Mouse (Mus musculus) natural killer cell, adult 2 months (primary cell): Measurements from ENCODE around the gene Gm20661.

Source experiments
- DNase-seq, 2 experiments: peaks; one replicate each; pipeline ENCODE4 v3.0.0; 2022; ENCODE audit warnings: low spot score in 2 of 2

Gene Gm20661

DNA sequence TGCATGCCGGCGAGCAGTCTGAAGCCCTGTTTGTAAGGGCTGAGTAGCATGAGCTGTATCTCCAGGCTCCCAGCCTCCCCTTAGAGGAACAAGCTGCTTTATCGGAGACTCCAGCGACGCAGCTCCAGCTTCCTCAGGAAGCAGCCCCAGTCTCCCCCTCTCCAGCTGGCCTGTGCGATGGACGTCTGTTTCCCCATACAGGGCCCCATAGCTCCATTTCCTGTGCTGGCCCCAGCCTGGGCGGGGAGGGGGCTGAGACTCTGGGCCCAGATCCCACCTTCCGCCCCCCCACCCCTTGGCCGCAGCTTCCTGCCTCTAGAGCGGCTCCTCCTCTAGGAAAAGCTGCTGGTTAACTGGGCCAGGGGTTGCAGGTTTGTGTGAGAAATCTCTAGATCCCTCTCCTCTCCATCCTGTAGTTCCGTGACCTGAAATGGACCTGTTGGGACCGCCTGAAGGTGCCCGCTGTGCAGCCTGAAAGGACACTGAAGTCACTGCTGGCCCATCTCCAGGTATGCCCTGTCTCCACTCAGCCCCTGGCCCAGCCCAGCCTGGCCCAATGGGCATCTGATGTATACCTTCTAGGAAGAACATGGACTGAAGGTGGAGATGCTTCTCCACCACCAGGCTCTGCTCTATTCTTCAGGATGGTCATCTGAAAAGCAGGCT lies at the start of gene Gm20661:
Gm20661 (plus strand) TSS at position 378 of the 666 bp plus-strand sequence.
- DNase-seq = peak; percentile 28 to 38

DNA sequence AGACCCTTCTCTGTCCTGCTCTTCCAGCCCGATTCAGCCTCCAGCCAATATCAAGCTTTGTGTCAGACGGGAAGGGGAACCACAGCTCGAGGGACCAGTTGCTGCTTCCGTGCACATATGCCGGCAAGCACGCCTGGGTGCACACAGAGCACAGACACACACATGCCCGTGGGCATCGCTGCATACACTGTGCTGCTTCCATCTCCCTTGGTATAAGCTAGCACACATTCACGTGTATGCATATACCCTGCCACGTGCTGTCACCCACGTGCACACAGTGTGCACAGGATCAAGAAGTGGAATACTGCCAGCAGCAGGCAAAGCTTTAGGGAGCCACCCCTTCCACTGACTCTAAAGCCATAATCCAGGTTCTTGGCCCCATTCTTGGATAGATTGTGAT lies 48.7 kb upstream of the Gm20661 start:
- no peak for DNase-seq

DNA sequence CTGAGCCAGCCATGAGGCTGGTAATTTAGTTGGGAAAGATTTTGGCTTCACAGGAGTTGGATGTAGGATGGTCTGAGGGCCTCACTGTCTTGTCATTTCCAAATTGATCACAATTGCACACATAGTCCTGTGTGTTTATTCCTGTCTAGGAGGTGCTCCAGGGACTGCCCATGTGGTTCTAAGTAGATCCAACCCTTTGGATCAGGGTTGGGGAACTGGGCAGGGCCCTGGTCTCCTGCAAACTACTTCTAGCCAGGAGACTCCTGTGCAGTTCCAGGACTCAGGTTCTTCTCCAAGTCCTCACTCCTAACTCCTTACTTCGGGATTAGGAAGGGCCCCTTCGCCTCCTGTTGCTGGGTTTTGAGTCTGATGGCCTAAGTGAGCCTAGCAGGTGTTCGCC lies 47.5 kb upstream of the Gm20661 start, which contains the start of gene Camkv:
Camkv (plus strand) TSS at position 301 of the 400 bp plus-strand sequence.
- no peak for DNase-seq

DNA sequence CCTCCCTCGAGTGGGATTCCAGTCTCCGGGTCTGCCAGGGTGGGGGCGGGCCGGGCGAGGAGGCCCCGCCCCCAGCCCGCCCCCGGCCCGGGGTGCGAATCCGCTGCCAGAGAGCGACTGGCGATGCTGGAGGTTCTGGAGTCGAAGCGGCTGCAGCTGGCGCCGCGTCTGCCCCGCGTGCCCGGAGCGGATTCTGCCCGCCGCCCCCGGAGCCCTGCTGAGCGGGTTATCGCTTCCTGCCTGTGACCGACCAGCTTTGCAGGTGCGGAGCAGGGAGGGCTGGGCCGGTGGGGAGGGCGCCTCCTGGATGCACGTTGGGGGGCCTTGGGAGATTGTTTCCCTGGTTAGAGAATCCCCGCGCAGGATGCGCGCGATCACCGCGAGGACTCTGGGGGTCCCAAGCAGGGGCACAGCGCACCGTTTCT lies 47.1 kb upstream of the Gm20661 start:
- DNase-seq = peak in 1 of 2 experiments; percentile 13

DNA sequence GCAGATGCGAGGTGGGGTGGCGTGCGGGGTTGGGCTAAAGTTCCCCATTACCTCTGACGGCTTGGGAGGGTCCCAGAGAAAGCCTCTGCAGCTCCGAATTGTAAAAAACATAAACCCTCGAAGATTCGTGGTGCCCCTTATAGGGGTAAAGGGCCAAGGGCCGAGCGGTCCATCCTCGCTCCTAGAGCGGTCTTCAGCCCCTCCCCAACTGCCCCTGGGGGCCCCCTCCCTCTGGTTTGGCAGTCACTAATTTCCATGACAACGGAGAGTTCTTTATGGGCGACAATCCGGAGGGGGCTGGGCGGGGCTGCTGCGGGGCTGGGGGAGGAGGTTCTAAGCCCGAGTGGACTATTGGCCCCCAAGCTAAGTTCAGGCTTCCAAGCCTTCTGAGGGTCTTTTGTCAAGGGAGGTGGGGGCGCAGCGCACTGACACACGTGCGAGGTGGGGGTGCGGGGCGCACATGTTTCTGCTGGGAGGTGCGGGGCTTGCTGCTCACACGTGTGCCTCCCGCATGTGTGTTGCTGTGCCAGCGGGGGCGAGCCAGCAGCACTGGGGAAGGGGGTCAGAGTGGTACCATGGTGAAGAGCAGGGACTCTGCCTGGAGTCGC lies 46.5 kb upstream of the Gm20661 start:
- no peak for DNase-seq

DNA sequence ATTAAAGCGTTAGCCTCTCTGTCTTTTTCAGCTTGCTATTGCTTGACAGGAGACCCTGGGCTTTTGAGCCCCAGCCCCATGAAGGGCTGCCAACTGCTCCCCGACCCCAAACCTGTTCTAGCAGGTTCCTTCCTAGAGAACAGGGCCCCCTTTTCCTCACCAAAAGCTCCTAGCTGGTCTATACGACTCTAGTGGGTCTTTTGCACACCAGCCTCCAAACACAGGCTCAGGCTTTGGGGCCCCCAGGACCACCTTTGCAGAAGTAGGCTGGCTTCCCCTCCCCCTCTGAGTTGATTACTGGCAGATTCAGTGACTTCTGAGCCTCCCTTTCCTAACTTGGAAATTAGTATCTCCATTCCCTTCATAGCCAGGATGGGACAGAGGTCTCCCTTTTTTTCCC lies 46.0 kb upstream of the Gm20661 start:
- DNase-seq = no peak

DNA sequence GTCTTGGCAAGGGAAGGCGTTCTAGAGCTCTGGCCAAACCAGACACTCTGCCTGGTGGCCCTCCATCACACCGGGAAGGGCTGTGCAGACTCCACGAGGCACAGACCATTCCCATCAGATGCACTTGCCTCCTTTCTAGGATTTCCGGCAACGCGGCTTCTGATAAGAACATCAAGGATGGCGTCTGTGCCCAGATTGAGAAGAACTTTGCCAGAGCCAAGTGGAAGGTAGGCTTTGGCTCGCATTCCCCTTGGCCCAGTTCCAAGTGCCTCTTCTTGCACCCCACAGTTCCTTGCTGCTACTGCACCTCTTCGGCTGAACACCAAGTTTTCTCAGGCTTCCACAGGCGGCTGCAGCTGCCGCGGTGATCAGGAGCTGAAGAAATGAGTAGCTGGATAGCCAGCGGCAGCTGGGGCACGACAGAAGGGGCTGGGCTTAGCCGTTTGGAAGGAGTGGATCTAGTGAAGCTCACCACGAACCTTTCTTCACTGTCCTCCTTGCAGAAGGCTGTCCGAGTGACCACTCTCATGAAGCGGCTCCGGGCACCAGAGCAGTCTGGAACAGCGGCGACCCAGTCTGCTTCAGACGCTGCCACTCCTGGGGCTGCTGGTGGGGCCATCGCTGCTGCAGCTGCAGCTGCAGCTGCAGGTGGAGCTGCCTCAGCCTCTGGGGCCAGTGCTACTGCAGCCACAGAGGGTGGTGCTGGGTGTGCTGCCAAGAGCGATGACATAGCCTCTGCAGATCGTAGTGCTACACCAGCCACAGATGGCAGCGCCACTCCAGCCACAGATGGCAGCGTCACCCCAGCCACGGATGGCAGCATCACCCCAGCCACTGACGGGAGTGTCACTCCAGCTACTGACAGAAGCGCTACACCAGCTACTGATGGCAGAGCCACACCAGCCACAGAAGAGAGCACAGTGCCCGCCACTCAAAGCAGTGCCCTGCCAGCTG lies 35.3 kb upstream of the Gm20661 start:
- DNase-seq = no peak

DNA sequence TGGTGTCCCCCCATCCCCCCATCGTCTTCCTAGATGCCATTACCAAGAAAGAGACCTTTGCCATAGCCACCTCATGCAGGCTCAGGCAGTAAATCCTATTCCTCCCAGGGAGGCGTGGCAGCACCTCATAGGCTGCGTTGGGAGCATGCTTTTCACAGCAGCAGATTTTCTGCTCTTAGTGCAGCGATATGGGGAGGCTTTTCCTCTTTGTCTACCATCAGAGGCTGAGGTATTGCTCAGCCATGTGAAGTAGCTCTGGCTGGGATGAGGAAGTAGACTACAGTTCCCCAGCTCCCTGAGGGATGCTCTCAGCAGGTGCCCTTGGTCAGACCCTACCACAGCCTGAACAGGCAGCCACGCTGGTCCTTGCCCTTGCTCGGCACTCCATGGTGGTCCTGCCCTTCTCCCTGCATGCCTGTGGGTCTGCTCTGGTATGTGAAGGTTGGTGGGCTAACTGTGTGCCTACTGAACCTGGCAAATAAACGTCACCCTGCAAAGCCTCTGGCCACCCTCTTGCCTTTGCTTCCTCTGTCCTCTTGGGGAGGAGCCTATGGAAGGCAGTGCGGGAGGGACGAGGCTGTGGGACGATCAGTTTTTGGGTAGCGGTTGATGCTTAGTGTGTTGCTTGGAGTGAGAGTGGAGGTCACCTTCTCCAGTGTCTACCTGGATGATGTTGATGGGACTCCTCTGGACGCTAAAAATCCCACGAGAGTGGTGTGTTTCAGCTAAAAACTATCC lies 33.5 kb upstream of the Gm20661 start:
- no peak for DNase-seq

DNA sequence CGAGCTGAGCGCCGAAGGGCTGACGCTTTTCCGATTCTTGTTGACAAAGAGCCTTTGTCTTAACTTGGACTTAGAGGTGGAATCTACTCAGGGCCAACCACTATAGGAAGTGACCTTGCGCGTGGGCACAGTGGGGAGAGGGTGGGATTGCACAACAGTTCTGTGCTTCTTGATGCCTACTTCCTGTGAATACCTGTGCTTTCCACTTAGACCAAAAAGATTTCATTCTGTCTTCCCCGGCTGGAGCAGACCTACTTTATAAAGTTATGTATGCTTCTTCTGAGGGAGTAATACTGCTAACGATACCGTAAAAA lies 33.0 kb upstream of the Gm20661 start, which contains the start of gene Traip:
Traip (plus strand) TSS at position 215 of the 314 bp plus-strand sequence.
- DNase-seq = no peak

DNA sequence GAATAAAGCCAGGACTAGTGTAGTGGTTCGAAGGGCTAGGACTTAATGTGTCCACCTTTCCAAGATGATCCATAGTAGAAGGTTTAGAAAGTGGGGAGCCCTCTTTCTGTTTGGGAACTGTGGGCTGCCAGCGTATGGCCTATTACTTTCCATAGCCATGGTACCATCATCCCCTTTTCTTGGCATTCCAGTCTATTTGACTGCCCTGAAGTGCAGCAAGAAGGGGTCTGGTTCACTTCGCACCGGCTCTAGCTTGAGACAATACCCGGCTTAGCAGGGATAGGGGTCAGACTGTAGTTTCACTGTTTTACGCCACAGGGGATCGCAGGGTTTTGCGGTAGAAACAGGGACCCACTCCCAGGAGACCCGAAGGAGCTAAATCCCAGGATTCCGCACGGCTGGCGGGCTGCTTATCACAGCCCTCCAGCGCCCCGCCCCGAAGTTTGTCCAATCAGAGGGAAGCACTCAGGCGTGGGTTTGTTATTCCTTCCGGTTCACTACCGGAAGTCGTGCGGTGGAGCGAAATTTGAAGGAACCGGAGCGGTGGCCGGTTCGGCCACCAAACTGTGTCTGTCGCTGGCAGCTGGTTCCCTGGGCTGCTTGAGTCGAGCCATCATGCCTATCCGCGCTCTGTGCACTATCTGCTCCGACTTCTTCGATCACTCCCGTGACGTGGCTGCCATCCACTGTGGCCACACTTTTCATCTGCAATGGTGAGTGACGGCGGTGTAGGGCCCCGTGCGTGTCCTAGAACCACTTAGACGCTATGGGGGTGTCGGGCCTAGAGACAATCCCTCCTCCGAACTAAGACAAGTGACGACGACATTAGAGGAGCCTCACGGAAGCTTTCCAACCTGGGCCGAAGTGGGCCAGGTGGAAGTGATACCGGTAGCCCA lies 32.1 kb upstream of the Gm20661 start:
- peak; percentile 78 to 80 for DNase-seq

DNA sequence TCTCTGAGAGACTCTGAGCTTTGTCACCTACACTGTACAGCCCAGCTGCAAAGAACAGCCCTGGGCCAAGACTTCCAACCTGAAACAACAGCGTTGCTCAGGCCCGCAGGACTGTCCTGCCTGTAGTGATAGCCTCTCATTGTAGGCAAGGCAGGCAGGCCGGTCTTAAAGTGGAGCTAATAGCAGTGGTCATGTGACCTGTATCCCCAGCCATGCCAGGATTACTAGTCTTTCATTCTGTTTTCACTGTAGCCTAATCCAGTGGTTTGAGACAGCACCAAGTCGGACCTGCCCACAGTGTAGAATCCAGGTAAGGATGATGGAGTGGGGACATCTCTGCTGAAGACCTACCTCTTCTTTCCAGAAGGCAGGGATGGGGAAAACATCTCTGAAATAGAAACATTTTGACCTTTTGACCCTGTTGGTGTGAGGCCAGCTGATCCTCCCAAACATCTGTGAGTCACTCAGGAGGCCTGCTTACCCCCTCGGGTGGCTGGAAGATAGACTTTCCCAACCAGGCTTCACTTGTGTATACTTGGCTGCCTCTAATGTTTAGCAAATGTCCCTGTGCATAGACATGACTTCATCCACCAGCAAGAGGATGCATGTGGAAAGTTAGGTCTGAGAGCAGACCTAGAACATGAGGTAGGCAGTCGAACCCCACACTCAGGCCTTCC lies 27.1 kb upstream of the Gm20661 start:
- DNase-seq = no peak

DNA sequence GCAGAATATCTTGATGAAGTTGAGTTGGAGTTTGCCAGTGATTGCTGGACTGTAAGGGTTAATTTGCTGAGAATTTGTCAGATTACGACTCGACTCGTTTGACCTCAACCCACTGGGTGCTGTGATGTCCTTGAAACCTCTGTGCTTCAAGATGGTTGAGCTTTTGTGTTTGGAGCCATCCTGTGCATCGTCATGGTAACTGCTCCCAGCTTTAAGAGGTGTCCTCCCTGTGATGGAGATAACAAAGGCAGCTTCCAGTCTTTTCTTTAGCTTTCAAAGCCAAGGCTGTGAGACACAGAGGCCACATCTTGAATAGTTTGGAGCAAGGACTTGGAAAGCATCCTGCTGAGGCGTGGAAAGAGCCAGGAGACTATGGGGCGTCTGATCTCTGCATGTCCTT lies 25.7 kb upstream of the Gm20661 start:
- DNase-seq = no peak

DNA sequence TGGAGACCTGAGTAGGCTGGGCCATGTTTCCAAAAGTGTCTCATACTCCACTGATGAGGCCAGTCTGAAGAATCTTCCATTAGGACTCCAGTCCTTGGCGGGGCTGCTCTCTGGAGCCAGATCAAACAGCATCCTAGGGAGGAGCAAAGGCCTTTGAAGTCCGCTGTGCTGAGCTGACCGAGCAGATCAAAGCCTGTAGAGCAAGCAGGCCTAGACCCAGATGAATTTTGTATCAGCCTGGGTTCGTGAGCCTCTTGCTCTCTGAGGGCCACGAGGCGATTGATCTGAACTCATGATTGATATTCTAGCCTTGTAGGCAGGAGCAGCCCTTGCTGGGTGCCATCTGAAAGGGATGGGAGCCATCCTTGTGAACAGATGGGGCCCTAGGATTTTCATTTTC lies 23.0 kb upstream of the Gm20661 start:
- DNase-seq = no peak

DNA sequence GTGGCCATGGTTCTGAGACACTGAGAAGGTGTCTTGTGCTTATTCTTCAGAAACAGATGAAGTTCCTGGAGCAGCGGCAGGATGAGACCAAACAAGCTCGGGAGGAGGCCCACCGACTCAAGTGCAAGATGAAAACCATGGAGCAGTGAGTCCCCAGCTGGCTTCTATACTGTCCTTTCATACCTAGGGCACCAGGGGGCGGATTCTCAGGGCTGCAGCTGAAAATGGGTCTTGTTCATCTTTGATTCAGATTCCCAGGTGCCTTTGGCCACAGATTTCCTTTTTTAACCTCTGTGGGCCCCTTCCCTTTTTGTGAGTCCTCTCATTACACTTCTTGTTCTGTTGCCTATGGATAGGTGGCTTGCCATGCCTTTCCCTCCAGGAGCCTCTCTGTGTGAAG lies 21.9 kb upstream of the Gm20661 start:
- no peak for DNase-seq

DNA sequence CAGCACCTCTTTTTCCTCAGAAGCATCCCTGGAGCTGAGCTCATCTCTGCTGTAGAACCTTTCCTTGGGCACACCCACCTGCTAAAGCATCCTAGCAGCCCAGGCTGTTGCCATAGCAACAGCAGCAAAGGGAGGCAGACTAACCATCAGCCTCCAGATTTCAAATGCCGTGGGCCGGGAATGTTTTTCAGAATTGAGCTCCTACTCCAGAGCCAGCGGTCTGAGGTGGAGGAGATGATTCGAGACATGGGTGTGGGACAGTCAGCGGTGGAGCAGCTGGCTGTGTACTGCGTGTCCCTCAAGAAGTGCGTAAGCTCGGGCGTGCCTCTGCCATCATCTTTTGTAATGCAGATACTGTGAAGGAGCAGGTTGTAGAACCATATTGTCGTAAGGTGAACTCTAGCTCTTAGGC lies 21.5 kb upstream of the Gm20661 start:
- no peak for DNase-seq

DNA sequence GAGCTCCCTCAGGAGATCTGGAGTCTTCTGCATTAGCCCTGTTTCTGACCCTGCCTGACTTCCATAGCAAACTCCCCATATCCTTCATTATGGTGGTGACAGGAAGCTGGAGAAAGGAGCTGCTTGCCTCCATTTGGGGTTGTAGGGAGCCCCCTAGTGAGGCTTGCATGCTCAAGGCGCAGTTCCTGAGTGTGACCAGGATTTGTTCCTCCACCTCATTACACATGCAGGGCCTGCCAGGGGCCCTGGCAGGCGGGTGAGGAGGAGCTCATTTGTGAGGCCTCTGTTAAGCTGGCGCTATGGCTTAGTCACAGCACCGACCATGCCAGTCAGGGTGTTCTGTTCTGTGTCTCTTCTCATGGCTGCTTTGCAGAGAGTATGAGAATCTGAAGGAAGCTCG lies 21.0 kb upstream of the Gm20661 start:
- DNase-seq = no peak

DNA sequence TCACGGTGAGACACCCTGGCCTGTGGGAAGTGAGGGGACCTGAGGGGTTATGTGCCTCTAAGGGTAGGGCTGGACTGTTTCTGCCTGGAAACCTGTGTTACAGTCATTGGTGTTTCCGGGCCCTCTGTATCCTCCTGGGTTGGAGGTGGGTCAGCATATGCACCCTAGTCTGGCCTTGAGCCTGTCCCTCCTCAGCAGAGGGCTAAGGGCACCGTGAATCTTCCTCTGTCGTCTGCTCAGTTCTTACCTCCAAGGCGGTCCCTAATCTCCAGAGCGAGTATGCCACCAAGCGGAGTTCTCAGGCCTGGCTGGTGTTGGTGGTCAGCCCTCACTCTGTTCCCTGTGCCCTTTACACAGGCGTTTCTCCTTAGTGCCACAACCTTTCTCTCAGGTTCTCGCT lies 19.9 kb upstream of the Gm20661 start:
- no peak for DNase-seq

DNA sequence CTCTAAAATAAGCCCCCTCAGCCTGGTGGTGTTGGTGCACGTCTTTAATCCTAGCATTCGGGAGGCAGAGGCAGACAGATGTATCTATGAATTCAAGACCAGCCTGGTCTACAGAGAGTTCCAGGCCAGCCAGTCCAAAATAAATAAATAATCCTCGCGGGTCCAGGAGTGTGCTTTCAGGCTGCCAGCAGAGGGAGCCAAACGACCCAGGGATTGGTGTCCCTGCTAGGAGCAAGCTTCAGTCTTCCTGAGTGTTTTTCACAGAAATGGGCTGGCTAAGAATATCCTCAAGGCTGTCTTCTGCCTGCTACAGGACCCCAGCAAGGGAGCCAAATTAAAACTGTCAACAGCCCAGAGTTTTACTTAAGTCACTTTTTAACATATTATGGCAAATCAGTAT lies 19.2 kb upstream of the Gm20661 start:
- peak; percentile 68 to 74 for DNase-seq

DNA sequence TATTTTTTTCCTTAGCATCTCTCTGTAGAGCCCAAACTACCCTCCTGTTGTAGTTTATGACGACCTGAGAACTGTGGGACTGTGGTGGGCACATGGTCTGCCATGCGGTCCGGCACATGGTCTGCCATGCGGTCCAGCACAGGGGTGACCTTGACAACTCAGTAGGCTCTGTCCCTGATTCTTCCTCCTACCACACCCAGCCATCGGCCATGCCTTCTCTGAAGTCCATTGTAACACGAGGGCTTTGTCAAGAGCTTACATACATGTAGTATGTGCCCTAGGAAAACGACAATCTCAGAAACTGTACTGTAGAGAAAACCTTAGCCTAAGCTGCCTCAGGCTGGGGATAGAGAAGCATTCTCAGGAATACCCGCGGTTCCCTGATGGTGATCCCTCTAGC lies 18.2 kb upstream of the Gm20661 start:
- no peak for DNase-seq

DNA sequence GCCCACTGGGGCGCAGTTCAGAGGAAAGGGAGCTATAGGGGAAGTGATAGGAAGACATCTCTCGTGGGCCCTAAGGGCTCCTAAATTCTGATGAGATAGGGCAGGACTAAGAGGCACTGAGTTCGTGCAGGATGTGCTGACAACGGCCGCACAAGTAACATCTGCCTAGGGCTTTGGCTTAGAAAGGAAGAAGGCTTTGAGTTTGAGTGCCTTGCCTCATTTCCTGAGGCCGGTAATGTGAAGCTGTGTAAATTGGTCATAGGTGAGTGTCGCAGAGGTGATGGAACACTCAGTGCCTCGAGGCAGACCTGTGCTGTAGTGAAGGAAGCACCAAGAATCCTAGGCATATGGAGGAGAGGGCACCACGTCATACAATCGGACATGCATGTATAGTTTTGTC lies 16.2 kb upstream of the Gm20661 start:
- no peak for DNase-seq
